Mouse (Mus musculus) cerebellum, adult 2 months (tissue): Measurements from ENCODE around the gene Atp6v0a2. TPM values are rescaled to one million over a fixed set of nuclear protein-coding genes. Genes with fewer than 3 reads are reported as not detected.

Experiments used
- DNase-seq, 2 experiments: peaks; one replicate each; pipeline ENCODE4 v3.0.0; 2021
- H3K27ac ChIP-seq: fragments of 200-500 bp; 2 replicates; pipeline ENCODE4 v1.5.1; 2012; ENCODE audit warnings: low read length, control low read depth, inconsistent platforms; ENCODE audit not compliant: insufficient read depth
- H3K27me3 ChIP-seq: fragments of 200-500 bp; 2 replicates; pipeline ENCODE4 v1.6.1; 2012; ENCODE audit warnings: inconsistent platforms, mild to moderate bottlenecking, low read length, moderate library complexity; ENCODE audit not compliant: control insufficient read depth, insufficient read depth
- H3K4me1 ChIP-seq: fragments of 200-500 bp; 2 replicates; pipeline ENCODE4 v1.6.1; 2011; ENCODE audit warnings: low read length; ENCODE audit not compliant: control insufficient read depth, insufficient read depth
- H3K4me3 ChIP-seq: fragments of 200-500 bp; replicated peaks from 2 replicates; pipeline ENCODE3; 2011; ENCODE audit warnings: mild to moderate bottlenecking, low read depth, low read length, control low read depth; ENCODE audit not compliant: insufficient read depth
- CTCF ChIP-seq: fragments of 200-500 bp; IDR thresholded peaks from 2 replicates; pipeline ENCODE4 v1.5.1; 2011; ENCODE audit warnings: low read depth, mild to moderate bottlenecking, control low read depth, low read length, moderate library complexity, borderline replicate concordance; ENCODE audit not compliant: insufficient read depth
- POLR2A ChIP-seq: fragments of 200-500 bp; IDR thresholded peaks from 2 replicates; pipeline ENCODE4 v1.6.1; 2011; ENCODE audit warnings: low read length, control low read depth, borderline replicate concordance; ENCODE audit not compliant: insufficient read depth
- WGBS: fragments of 180-500 bp; shearing (Covaris S2); methylation state at CpG from one replicate; pipeline ENCODE4 v1.1.7; 2018; 5-methylcytosine and 5-hydroxymethylcytosine counted together
- polyA plus RNA-seq: library from polyadenylated mRNA; depleted of rRNA; stranded (reverse); fragments of >200 nt; gene quantifications from 2 replicates; pipeline ENCODE4 v1.2.3, GENCODE M21; 2012

The Atp6v0a2 gene
- polyA plus RNA-seq, 1 experiment: 46.0 TPM

GRCm38 (mm10) chr5:124604296-124604695 lies 24.1 kb upstream of the Atp6v0a2 start:
- no peak overlapping the region for H3K27ac ChIP-seq
- no peak overlapping the region for H3K4me3 ChIP-seq
- no peak for TF ChIP-seq POLR2A
- TF ChIP-seq CTCF: no peak
- no peak for DNase-seq
- H3K27me3 ChIP-seq: no peaks in the 10 kb centered on the region
- no peaks in the 10 kb centered on the region for H3K4me1 ChIP-seq
- 86% methylated on average over 4 of the region's 4 CpGs for WGBS

- WGBS: 87% methylated on average over 17 of the region's 17 CpGs
- H3K27me3 ChIP-seq: no peaks in the 10 kb centered on the region
- DNase-seq: no peak
Measured at GRCm38 (mm10) chr5:124605041-124605622, 23.2 kb upstream of the Atp6v0a2 start.

GRCm38 (mm10) chr5:124610965-124611364 lies 17.4 kb upstream of the Atp6v0a2 start:
- Histone ChIP-seq H3K27me3 (no peaks in the 10 kb centered on the region), H3K4me3 (no peak overlapping the region), H3K4me1 (no peaks in the 10 kb centered on the region), H3K27ac (no peak overlapping the region)
- TF ChIP-seq POLR2A (no peak), CTCF (no peak)
- no peak for DNase-seq
- WGBS: 77% methylated on average over 10 of the region's 10 CpGs

More at GRCm38 (mm10) chr5:124605041-124605622, 23.2 kb upstream of the Atp6v0a2 start:
- H3K4me3 ChIP-seq: no peak overlapping the region
- H3K27ac ChIP-seq: no peak overlapping the region
- no peak for TF ChIP-seq CTCF
- TF ChIP-seq POLR2A: no peak
- H3K4me1 ChIP-seq: no peaks in the 10 kb centered on the region

- WGBS: 93% methylated on average over 11 of the region's 11 CpGs
- H3K27ac ChIP-seq: no peak overlapping the region
- no peak overlapping the region for H3K4me3 ChIP-seq
- no peak for DNase-seq
- no peaks in the 10 kb centered on the region; the same call in 1 of the 2 replicates for H3K27me3 ChIP-seq
- TF ChIP-seq POLR2A: no peak
- no peak for TF ChIP-seq CTCF
- no peaks in the 10 kb centered on the region for H3K4me1 ChIP-seq
Measured at GRCm38 (mm10) chr5:124614709-124615108, 13.7 kb upstream of the Atp6v0a2 start.

- Histone ChIP-seq H3K27ac (no peak overlapping the region), H3K27me3 (no peaks in the 10 kb centered on the region; the same call in 1 of the 2 replicates), H3K4me3 (no peak overlapping the region), H3K4me1 (no peaks in the 10 kb centered on the region)
- 88% methylated on average over 10 of the region's 10 CpGs for WGBS
- TF ChIP-seq CTCF: no peak
- DNase-seq: no peak
Measured at GRCm38 (mm10) chr5:124618711-124619110, 9.7 kb upstream of the Atp6v0a2 start.

GRCm38 (mm10) chr5:124621362-124621761 lies 7.0 kb upstream of the Atp6v0a2 start:
- no peak for DNase-seq
- H3K4me3 ChIP-seq: no peak overlapping the region
- H3K4me1 ChIP-seq: no peaks in the 10 kb centered on the region
- TF ChIP-seq CTCF (no peak), POLR2A (no peak)
- H3K27ac ChIP-seq: no peak overlapping the region
- 56% methylated on average over 13 of the region's 13 CpGs for WGBS
- no peaks in the 10 kb centered on the region; the same call in 1 of the 2 replicates for H3K27me3 ChIP-seq

- Histone ChIP-seq H3K4me1 (peaks cover under 1% of the 10 kb centered on the region; the same call in 1 of the 2 replicates), H3K4me3 (no peak overlapping the region), H3K27me3 (no peaks in the 10 kb centered on the region), H3K27ac (no peak overlapping the region)
- 68% methylated on average over 15 of the region's 15 CpGs for WGBS
- no peak for DNase-seq
- no peak for TF ChIP-seq CTCF
- TF ChIP-seq POLR2A: no peak
Measured at GRCm38 (mm10) chr5:124622890-124623289, 5.5 kb upstream of the Atp6v0a2 start.

- DNase-seq: no peak
- no peak overlapping the region for H3K4me3 ChIP-seq
- no peaks in the 10 kb centered on the region for H3K27me3 ChIP-seq
- 91% methylated on average over 9 of the region's 9 CpGs for WGBS
- TF ChIP-seq POLR2A: no peak
- TF ChIP-seq CTCF: no peak
- H3K27ac ChIP-seq: no peak overlapping the region
- H3K4me1 ChIP-seq: peaks cover 6% of the 10 kb centered on the region
Measured at GRCm38 (mm10) chr5:124624291-124624690, 4.1 kb upstream of the Atp6v0a2 start.
